Mouse (Mus musculus) thymus, postnatal 25 days (tissue): Measurements from ENCODE around the gene Pyurf.

ENCODE experiments used
- DNase-seq: peaks from one replicate; pipeline ENCODE4 v3.0.0; 2022

Gene Pyurf

DNA sequence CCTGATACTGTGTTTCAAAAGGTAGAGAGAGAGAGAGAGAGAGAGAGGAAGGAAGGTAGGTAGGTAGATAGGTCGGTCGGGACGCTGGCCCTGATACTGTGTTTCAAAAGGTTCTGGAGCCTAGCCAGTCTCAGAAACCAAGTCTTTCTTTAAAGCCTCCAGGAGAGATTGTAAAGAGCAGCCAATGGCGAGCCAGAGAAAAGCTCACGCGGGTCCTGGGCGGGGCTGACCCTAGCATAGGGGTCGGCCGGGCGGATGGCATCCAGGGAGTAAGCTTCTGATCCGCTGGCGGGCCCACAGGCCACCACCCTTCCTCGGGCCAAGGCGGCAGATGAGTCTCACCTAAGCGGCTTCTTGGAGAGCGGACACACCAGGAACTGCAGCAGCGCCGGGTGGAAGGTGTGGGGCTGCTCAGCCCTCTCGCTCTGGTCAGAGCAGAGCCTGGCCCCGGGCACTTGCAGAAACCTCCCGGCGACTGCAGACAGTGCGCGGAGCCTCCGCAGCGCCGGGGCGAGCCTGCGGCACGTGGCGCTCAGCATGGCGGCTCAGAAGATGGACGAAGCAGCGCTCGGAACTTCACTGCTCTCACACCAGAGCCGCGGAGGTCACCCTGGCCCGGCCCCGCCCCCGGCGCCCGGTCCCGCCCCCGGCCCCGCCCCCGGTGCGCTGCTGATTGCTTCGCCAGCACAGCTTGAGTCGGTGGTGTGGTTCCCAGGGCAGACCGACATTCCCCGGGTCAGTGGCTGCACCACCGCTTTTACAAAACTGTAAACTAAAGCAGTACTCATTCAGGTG lies at the start of gene Pyurf:
TSS of gene Pyurf (minus strand) at position 612 of the 795 bp plus-strand sequence.
- peak; percentile 87 for DNase-seq

GRCm38 (mm10) chr6:57721347-57721746 lies 29.5 kb upstream of the Pyurf start:
- DNase-seq = no peak

DNA sequence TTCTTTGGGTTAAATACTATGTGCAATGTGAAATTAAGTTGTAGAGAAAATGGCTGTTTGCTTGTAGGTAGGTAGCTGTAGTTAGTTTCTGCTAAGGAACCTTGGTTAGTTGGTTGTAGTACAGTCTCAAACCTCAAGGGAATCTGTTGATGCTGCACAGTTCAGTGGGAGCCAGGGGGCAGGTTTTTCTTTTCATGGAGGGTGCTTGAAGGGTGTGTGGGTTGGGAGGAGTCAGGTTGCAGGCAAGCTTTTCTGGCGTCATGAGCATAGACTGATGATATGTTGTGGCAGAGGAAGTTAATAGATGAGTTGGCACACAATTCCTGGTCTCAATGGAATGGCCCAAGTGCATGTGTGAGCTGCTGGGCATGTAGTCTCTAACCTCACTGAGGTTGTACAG lies 19.8 kb upstream of the Pyurf start:
- DNase-seq = no peak

GRCm38 (mm10) chr6:57706721-57707120 lies 14.8 kb upstream of the Pyurf start:
- no peak for DNase-seq

GRCm38 (mm10) chr6:57703703-57704102 lies 11.8 kb upstream of the Pyurf start:
- DNase-seq = no peak

DNA sequence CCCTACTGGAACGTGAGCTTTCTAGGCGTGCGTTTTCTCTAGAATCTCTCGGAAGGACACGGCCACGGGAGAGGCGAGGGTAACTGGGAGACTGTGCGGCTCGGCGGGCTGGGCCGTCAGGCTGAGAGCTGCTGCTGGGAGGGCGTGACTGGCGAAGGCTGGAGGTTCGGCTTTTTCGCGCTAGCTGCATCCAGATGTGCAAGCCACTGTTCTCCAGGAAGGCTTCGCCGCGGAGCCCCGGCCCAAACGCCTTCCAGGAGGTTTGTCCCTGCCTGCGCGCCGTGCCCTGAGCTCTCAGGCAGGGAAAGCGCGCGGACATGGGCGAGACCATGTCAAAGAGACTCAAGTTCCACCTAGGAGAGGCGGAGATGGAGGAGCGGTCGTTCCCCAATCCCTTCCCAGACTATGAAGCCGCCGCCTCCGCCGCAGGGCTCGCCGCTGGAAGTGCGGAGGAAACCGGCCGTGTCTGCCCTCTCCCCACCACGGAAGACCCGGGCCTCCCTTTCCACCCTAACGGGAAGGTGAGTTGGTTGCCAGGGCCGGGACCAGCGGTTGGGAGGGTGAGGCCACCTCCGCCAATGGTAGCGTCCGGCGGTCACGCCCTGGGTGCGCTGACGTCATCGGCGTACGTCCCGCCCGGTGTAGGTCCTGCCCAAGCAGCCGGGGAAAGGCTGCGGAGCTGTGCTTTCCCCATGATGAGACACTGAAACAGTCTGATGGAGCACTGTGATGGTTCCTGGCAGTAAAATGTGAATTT lies 11.0 kb upstream of the Pyurf start:
- DNase-seq = peak; percentile 96

- no peak for DNase-seq
Measured at GRCm38 (mm10) chr6:57702376-57702742, 10.5 kb upstream of the Pyurf start, which contains the start of gene Lancl2. Gene Lancl2, plus strand, starts transcription at chr6:57702540.

DNA sequence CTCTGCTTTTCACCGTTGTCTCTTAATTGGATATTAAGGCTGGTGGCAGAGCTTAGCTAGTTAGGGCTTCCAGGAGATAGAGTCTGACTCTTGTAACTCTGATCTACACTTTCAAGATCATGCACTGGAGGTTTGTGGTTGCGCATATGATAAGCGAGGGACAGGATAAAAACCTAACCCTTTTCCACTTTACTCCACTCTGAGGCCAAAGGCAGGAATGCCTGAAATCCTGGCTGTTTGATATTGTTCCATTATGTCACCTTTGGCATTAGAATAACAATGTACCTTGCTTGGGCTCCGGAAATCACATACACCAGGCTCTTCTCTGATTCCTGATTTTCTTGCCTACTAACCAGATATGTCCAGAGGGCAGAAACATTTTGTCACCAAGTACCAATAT lies 9.8 kb upstream of the Pyurf start:
- DNase-seq = no peak

DNA sequence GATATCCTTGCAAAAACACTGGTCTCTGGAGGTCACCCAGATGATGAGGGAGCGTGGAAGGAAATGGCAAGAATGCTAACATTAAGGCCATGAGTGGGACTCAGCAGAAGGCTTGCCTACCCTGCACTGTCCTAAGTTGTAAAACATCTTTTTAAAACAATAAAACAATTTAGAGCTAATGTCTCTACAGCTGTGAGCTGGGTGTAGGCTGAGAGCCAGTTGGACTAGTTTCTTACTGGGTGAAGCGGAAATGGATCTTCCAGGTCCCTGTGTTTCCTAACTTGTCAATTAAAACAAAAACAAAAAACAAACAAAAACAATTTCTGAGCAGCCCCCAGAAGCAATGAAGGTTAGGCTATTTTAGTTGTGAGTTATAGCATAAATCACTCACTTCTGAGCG lies 1.2 kb upstream of the Pyurf start:
- no peak for DNase-seq

DNA sequence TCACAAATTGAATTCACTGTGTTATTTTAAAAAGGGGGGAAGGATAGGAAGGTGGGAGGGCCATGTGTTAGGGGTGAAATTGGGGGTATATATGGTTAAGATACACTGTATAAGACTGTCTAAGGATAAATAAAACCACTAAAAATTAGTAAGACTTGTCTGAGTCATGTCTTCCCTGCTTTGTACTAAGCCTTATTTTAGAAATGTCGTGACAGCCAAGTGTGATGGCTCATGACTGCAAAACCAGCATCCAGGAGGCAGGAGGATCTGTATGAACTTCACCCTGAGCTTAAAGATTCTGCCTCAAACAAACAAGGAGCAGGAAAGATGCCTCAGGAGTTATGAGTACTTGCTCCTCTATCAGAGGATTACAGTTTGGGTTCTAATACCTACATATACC lies 7.7 kb downstream of the Pyurf start:
- DNase-seq = no peak

- DNase-seq = no peak
Measured at GRCm38 (mm10) chr6:57661295-57661694, 30.6 kb downstream of the Pyurf start.

DNA sequence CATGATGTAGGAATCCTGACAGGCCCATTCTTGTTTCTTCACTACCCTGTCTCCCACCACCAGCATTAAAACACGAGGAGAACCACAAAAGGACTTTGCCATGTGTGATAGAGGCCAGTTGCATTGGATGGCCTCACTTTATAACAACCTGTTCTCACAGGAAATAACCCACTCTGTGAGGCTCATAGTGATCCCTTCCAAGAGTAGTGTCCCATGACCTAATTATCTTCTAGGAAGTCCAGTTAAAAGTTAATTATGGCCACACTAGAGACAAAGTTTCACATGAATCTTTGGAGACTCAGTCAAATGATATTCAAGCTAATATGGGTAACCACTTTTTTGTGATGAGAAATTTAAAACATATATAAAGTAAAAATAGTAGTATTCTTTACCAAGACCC lies 44.6 kb downstream of the Pyurf start:
- DNase-seq = no peak

- DNase-seq = peak; percentile 6
Measured at GRCm38 (mm10) chr6:57641789-57642188, 50.1 kb downstream of the Pyurf start.

DNA sequence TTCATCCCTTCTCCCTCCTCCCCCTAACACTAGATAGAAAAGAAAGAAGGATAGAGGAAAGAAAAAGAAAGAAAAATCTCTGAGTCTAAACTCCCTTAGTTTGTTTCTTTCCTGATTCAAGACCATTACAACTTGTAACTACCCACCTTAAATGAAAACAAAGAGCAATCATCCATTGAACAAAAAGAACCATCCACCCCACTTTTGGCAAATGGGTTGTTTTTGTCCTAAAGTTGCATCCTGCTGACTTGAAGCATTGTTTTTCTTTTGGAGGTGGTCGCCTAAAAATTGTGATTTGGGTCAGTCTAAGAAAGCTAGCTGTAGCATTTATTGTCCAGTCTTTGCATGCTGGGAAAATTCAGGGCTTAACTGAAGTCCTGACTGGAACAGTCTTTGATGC lies 52.3 kb downstream of the Pyurf start:
- DNase-seq = no peak
